Mouse (Mus musculus): ENCODE results near the gene Pced1b.

DNA sequence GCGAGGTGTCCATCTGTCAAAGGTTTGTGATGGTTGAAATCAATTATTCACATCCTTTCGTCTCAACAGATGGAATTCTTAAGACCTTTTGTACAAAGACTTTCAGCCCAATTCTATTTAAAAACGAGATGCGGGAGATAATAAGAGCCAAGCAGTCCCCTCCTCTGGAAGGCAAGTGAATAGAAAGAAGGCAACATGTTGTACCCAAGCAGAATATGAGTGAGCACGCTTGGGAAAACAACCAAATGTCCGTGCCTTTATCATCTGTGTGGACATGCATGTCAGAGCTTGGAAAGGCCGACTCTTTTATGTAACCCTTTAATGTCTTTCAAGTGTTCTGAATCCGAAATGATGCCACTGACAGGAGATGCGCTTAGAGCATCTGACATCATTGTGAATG is 61.0 kb downstream of the Pced1b start:
- TF ChIP-seq EP300 (IDR thresholded peaks at IDR 0.05; ENCODE audit: insufficient read depth, low read depth, low read length) (no peak), CTCF (IDR thresholded peaks at IDR 0.05; ENCODE audit: low read depth, low read length) (no peak), POLR2A (IDR thresholded peaks at IDR 0.05; ENCODE audit: insufficient read depth, low read length) (no peak)
